Mouse (Mus musculus): Measurements from ENCODE around the gene Lcn4.
A peak's percentile ranks its signal among the peaks of the same experiment; 100 is the strongest.
"Not testable (repeated sequence)": the region's sequence is repeated elsewhere in the genome, so short reads cannot be mapped to it uniquely, and the experiment has no call there.

Gene Lcn4

GRCm38 (mm10) chr2:26671182-26671581, at the start of gene Lcn4:
Gene Lcn4 (minus strand): TSS chr2:26671282.
- DNase-seq (ENCODE audit: low read depth, low spot score) = no peak
- no peaks in the 10 kb centered on the region for H3K36me3 ChIP-seq (ENCODE audit: control insufficient read depth, insufficient read depth, low read length, poor library complexity, severe bottlenecking)
- no peaks in the 10 kb centered on the region for H3K27me3 ChIP-seq (ENCODE audit: control insufficient read depth, insufficient read depth, low read length, poor library complexity, severe bottlenecking)

- no peak for DNase-seq (ENCODE audit: low read depth, low spot score)
- Histone ChIP-seq H3K36me3 (ENCODE audit: control insufficient read depth, insufficient read depth, low read length, poor library complexity, severe bottlenecking) (no peaks in the 10 kb centered on the region), H3K27me3 (ENCODE audit: control insufficient read depth, insufficient read depth, low read length, poor library complexity, severe bottlenecking) (no peaks in the 10 kb centered on the region)
Observed at GRCm38 (mm10) chr2:26686171-26686675, 15.1 kb upstream of the Lcn4 start.

GRCm38 (mm10) chr2:26668746-26669145, 2.3 kb downstream of the Lcn4 start:
- Histone ChIP-seq H3K27me3 (ENCODE audit: control insufficient read depth, insufficient read depth, low read length, poor library complexity, severe bottlenecking) (no peaks in the 10 kb centered on the region), H3K36me3 (ENCODE audit: control insufficient read depth, insufficient read depth, low read length, poor library complexity, severe bottlenecking) (no peaks in the 10 kb centered on the region)
- no peak for DNase-seq (ENCODE audit: low read depth, low spot score)

- H3K27me3 ChIP-seq (ENCODE audit: control insufficient read depth, insufficient read depth, low read length, poor library complexity, severe bottlenecking); H3K36me3 ChIP-seq (ENCODE audit: control insufficient read depth, insufficient read depth, low read length, poor library complexity, severe bottlenecking): not testable (repeated sequence)
- DNase-seq (ENCODE audit: low read depth, low spot score) = peak; percentile 56
Observed at GRCm38 (mm10) chr2:26663551-26663950, 7.5 kb downstream of the Lcn4 start.

- no peak for DNase-seq (ENCODE audit: low read depth, low spot score)
- H3K36me3 ChIP-seq (ENCODE audit: control insufficient read depth, insufficient read depth, low read length, poor library complexity, severe bottlenecking) = no peaks in the 10 kb centered on the region
- no peaks in the 10 kb centered on the region for H3K27me3 ChIP-seq (ENCODE audit: control insufficient read depth, insufficient read depth, low read length, poor library complexity, severe bottlenecking)
Observed at GRCm38 (mm10) chr2:26663112-26663511, 8.0 kb downstream of the Lcn4 start.

- H3K36me3 ChIP-seq (ENCODE audit: control insufficient read depth, insufficient read depth, low read length, poor library complexity, severe bottlenecking) = no peaks in the 10 kb centered on the region
- H3K27me3 ChIP-seq (ENCODE audit: control insufficient read depth, insufficient read depth, low read length, poor library complexity, severe bottlenecking) = no peaks in the 10 kb centered on the region
- DNase-seq (ENCODE audit: low read depth, low spot score) = no peak
Observed at GRCm38 (mm10) chr2:26662509-26662882, 8.6 kb downstream of the Lcn4 start.

- no peaks in the 10 kb centered on the region for H3K36me3 ChIP-seq (ENCODE audit: control insufficient read depth, insufficient read depth, low read length, poor library complexity, severe bottlenecking)
- DNase-seq (ENCODE audit: low read depth, low spot score) = no peak
- no peaks in the 10 kb centered on the region for H3K27me3 ChIP-seq (ENCODE audit: control insufficient read depth, insufficient read depth, low read length, poor library complexity, severe bottlenecking)
Observed at GRCm38 (mm10) chr2:26661768-26662508, 9.1 kb downstream of the Lcn4 start.

- H3K36me3 ChIP-seq (ENCODE audit: control insufficient read depth, insufficient read depth, low read length, poor library complexity, severe bottlenecking) = no peaks in the 10 kb centered on the region
- DNase-seq (ENCODE audit: low read depth, low spot score) = peak; percentile 39
- H3K27me3 ChIP-seq (ENCODE audit: control insufficient read depth, insufficient read depth, low read length, poor library complexity, severe bottlenecking) = no peaks in the 10 kb centered on the region
Observed at GRCm38 (mm10) chr2:26661143-26661752, 9.8 kb downstream of the Lcn4 start.

- no peaks in the 10 kb centered on the region for H3K27me3 ChIP-seq (ENCODE audit: control insufficient read depth, insufficient read depth, low read length, poor library complexity, severe bottlenecking)
- no peak for DNase-seq (ENCODE audit: low read depth, low spot score)
- no peaks in the 10 kb centered on the region for H3K36me3 ChIP-seq (ENCODE audit: control insufficient read depth, insufficient read depth, low read length, poor library complexity, severe bottlenecking)
Observed at GRCm38 (mm10) chr2:26657426-26657825, 13.7 kb downstream of the Lcn4 start.

- Histone ChIP-seq H3K36me3 (ENCODE audit: control insufficient read depth, insufficient read depth, low read length, poor library complexity, severe bottlenecking) (no peaks in the 10 kb centered on the region), H3K27me3 (ENCODE audit: control insufficient read depth, insufficient read depth, low read length, poor library complexity, severe bottlenecking) (no peaks in the 10 kb centered on the region)
- DNase-seq (ENCODE audit: low read depth, low spot score) = no peak
Observed at GRCm38 (mm10) chr2:26654687-26655086, 16.4 kb downstream of the Lcn4 start.

GRCm38 (mm10) chr2:26646643-26647293, 24.3 kb downstream of the Lcn4 start:
- DNase-seq (ENCODE audit: low read depth, low spot score) = peak; percentile 96
- Histone ChIP-seq H3K36me3 (ENCODE audit: control insufficient read depth, insufficient read depth, low read length, poor library complexity, severe bottlenecking) (no peaks in the 10 kb centered on the region), H3K27me3 (ENCODE audit: control insufficient read depth, insufficient read depth, low read length, poor library complexity, severe bottlenecking) (no peaks in the 10 kb centered on the region)

- H3K36me3 ChIP-seq (ENCODE audit: control insufficient read depth, insufficient read depth, low read length, poor library complexity, severe bottlenecking) = no peaks in the 10 kb centered on the region
- DNase-seq (ENCODE audit: low read depth, low spot score) = peak; percentile 73
- H3K27me3 ChIP-seq (ENCODE audit: control insufficient read depth, insufficient read depth, low read length, poor library complexity, severe bottlenecking) = no peaks in the 10 kb centered on the region; the same call in 1 of the 2 replicates
Observed at GRCm38 (mm10) chr2:26643942-26644341, 27.1 kb downstream of the Lcn4 start.

- Histone ChIP-seq H3K36me3 (ENCODE audit: control insufficient read depth, insufficient read depth, low read length, poor library complexity, severe bottlenecking) (no peaks in the 10 kb centered on the region; the same call in 1 of the 2 replicates), H3K27me3 (ENCODE audit: control insufficient read depth, insufficient read depth, low read length, poor library complexity, severe bottlenecking) (no peaks in the 10 kb centered on the region; the same call in 1 of the 2 replicates)
- DNase-seq (ENCODE audit: low read depth, low spot score) = no peak
Observed at GRCm38 (mm10) chr2:26641006-26641647, 30.0 kb downstream of the Lcn4 start.

- DNase-seq (ENCODE audit: low read depth, low spot score) = peak; percentile 96
- Histone ChIP-seq H3K36me3 (ENCODE audit: control insufficient read depth, insufficient read depth, low read length, poor library complexity, severe bottlenecking) (no peaks in the 10 kb centered on the region; the same call in 1 of the 2 replicates), H3K27me3 (ENCODE audit: control insufficient read depth, insufficient read depth, low read length, poor library complexity, severe bottlenecking) (no peaks in the 10 kb centered on the region; the same call in 1 of the 2 replicates)
Observed at GRCm38 (mm10) chr2:26639838-26640830, 30.9 kb downstream of the Lcn4 start.
